Comparison of ENCODE assay signal across 9 mouse cellular contexts in genomic region chr6:99263061-99263885, GRCm38 (mm10).
DNase-seq lines count a peak whose midpoint lies in the region; ATAC-seq and TF ChIP-seq lines count a peak whose summit lies in the region.
"Had no signal": no experiment of that assay in that cellular context is flagged by ENCODE, and none has a peak within 500 bp of the region (broad histone marks: within the 10 kb centered on the region; RNA-seq: fewer than 3 reads in every experiment).

No protein-coding gene starts in this region.

- no peaks in the 10 kb centered on the region for H3K9me3 ChIP-seq in heart, embryonic 15.5 days (replicated peaks)
- H3K9me3 ChIP-seq in E14TG2a.4 (ENCODE audit: low read length), result no peaks in the 10 kb centered on the region
- no peaks in the 10 kb centered on the region for H3K9me3 ChIP-seq in neural tube, embryonic 12.5 days

- no peak for TF ChIP-seq CTCF in heart, adult 2 months (IDR thresholded peaks at IDR 0.05)
- TF ChIP-seq CTCF in E14TG2a.4 (conservative IDR thresholded peaks at IDR 0.05; ENCODE audit: low read length), result no peak

- no peak overlapping the region for H3K9ac ChIP-seq in heart, embryonic 15.5 days
- H3K9ac ChIP-seq in heart, adult 2 months (ENCODE audit: low read depth, low read length), result no peak overlapping the region
- no peak overlapping the region for H3K9ac ChIP-seq in neural tube, embryonic 12.5 days

- H3K27ac ChIP-seq in heart, embryonic 15.5 days, result peak overlapping the region; percentile 43; the same call in 1 of the 2 replicates
- H3K27ac ChIP-seq in heart, adult 2 months, result no peak overlapping the region
- no peak overlapping the region for H3K27ac ChIP-seq in neural tube, embryonic 12.5 days

- H3K79me2 ChIP-seq in heart, adult 2 months (replicated peaks; ENCODE audit: control insufficient read depth, insufficient read depth, low read length), result no peaks in the 10 kb centered on the region; the same call in 1 of the 2 replicates

- intact Hi-C loops in heart, adult 2 months (cut with DNase I), result no loop called here

- no peak for TF ChIP-seq EP300 in heart, adult 2 months (IDR thresholded peaks at IDR 0.05; ENCODE audit: insufficient read depth, low read depth, low read length)

- H3K4me1 ChIP-seq in heart, embryonic 15.5 days (replicated peaks), result peaks cover 55% of the 10 kb centered on the region
- H3K4me1 ChIP-seq in heart, adult 2 months (ENCODE audit: control insufficient read depth, insufficient read depth, low read length), result peaks cover 12% of the 10 kb centered on the region
- peaks cover 41% of the 10 kb centered on the region for H3K4me1 ChIP-seq in E14TG2a.4 (replicated peaks; ENCODE audit: low read depth, low read length)
- H3K4me1 ChIP-seq in neural tube, embryonic 12.5 days, result peaks cover 38% of the 10 kb centered on the region

- no peak for DNase-seq in heart, adult 2 months
- DNase-seq in cerebellum, adult 9-10 months, result no peak
- no peak for DNase-seq in adrenal gland, adult 2 months
- DNase-seq: cerebellum, adult 8-10 months had no signal

- H3K4me3 ChIP-seq in heart, embryonic 15.5 days, result no peak overlapping the region
- H3K4me3 ChIP-seq in heart, adult 2 months, result no peak overlapping the region
- peak overlapping the region; percentile 26; the same call in 1 of the 2 replicates for H3K4me3 ChIP-seq in E14TG2a.4 (replicated peaks; ENCODE audit: low read length)
- no peak overlapping the region for H3K4me3 ChIP-seq in neural tube, embryonic 12.5 days

- no peak for ATAC-seq in heart, embryonic 15.5 days (replicated peaks; ENCODE audit: insufficient number of reproducible peaks, insufficient read depth, low FRiP score, low read depth)
- ATAC-seq in hematopoietic stem cell, adult 5-6 weeks (replicated peaks in 1 of 2; ENCODE audit: insufficient read depth in 1 of 2, low FRiP score in 2 of 2, low TSS enrichment in 1 of 2, low read depth in 1 of 2, poor library complexity in 2 of 2, severe bottlenecking in 2 of 2), result peak; percentile 47 to 72
- no peak for ATAC-seq in neural tube, embryonic 12.5 days (ENCODE audit: low FRiP score, low read depth)
- no peak for ATAC-seq in cerebellum, adult (ENCODE audit: insufficient number of reproducible peaks, low FRiP score, low TSS enrichment)

- TF ChIP-seq POLR2A in heart, adult 2 months (IDR thresholded peaks at IDR 0.05; ENCODE audit: insufficient read depth, low read depth, low read length), result no peak

- no peaks in the 10 kb centered on the region for H3K27me3 ChIP-seq in heart, embryonic 15.5 days
- H3K27me3 ChIP-seq in heart, adult 2 months (ENCODE audit: control insufficient read depth, insufficient read depth, low read length), result no peaks in the 10 kb centered on the region
- peaks cover 10% of the 10 kb centered on the region; the same call in 1 of the 2 replicates for H3K27me3 ChIP-seq in E14TG2a.4 (ENCODE audit: insufficient read depth, low read length)
- peaks cover 5% of the 10 kb centered on the region; the same call in 1 of the 2 replicates for H3K27me3 ChIP-seq in neural tube, embryonic 12.5 days (replicated peaks)

- 26% methylated on average over 11 of the region's 12 CpGs for WGBS in heart, embryonic 15.5 days
- 56% methylated on average over 12 of the region's 12 CpGs for WGBS in heart, adult 2 months
- WGBS in neural tube, embryonic 12.5 days, result 8% methylated on average over 10 of the region's 12 CpGs

- H3K4me2 ChIP-seq in heart, embryonic 15.5 days, result peak overlapping the region; percentile 35
- H3K4me2 ChIP-seq in neural tube, embryonic 12.5 days (replicated peaks), result 0 out of 2 replicates have a peak overlapping the region, but pooled peaks have one; percentile 9

- H3K36me3 ChIP-seq in heart, embryonic 15.5 days, result no peaks in the 10 kb centered on the region
- peaks cover 5% of the 10 kb centered on the region; the same call in 1 of the 2 replicates for H3K36me3 ChIP-seq in heart, adult 2 months (ENCODE audit: control insufficient read depth, insufficient read depth, low read length)
- no peaks in the 10 kb centered on the region for H3K36me3 ChIP-seq in E14TG2a.4 (ENCODE audit: insufficient read depth, low read length)
- H3K36me3 ChIP-seq in neural tube, embryonic 12.5 days, result no peaks in the 10 kb centered on the region

Comparison
In these comparisons a context has a peak if more than half of its experiments do, and no peak if none do; other contexts are left out.
1. ATAC-seq: peak in hematopoietic stem cell, adult 5-6 weeks (2 of 2); none in heart, embryonic 15.5 days (single experiment), neural tube, embryonic 12.5 days (single experiment) and cerebellum, adult (single experiment).